Mouse (Mus musculus) CH12.LX (cell line): ENCODE measurements at regions not wholly inside any gene's neighbourhood (a gene's known extent, or its start where the extent isn't known, plus 50 kb on each side); places are given as distances from the start of the nearest gene placed in this dataset.

Source experiments
- CTCF ChIP-seq, 2 experiments: IDR thresholded peaks in 1 of 2; conservative IDR thresholded peaks in 1 of 2; 2 replicates each; pipeline ENCODE4 v1.5.1; 2011 to 2012; ENCODE audit warnings: low read depth in 2 of 2, low read length in 2 of 2, improper control_type of control experiment in 1 of 2, inconsistent platforms in 1 of 2, mild to moderate bottlenecking in 1 of 2, moderate library complexity in 1 of 2
- POLR2A ChIP-seq: IDR thresholded peaks from 2 replicates; pipeline ENCODE4 v1.6.1; 2011; ENCODE audit warnings: low read depth, mild to moderate bottlenecking, improper control_type of control experiment, low read length
- POLR2AphosphoS2 ChIP-seq: IDR thresholded peaks from 2 replicates; pipeline ENCODE4 v1.6.1; 2011; ENCODE audit warnings: low read depth, low read length, improper control_type of control experiment

DNA sequence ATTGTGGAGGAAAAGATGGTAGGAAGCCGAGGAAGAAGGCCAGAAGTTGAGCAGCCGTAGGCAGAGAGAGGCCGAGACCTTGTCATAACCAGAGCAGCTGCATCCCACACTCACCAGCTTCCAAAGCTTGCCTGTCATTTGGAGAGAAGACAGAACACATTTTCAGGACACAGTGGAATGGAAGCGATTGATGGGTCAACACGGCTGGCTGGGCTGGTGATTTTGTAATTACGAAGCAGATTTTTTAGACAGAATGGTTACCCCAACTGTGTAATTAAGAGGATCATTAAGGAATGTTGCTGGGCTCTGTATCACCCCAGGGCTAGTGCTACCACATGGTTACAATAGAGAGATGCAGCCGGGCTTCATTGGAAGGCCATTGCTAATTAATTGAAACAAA lies 76.8 kb upstream of the Chchd3 start:
- TF ChIP-seq POLR2A = no peak
- no peak for TF ChIP-seq POLR2AphosphoS2
- no peak for TF ChIP-seq CTCF (conservative IDR thresholded peaks at IDR 0.05 in 1 of 2, IDR thresholded peaks at IDR 0.05 in 1 of 2; ENCODE audit: low read depth in 2 of 2, low read length in 2 of 2)
